Mouse (Mus musculus) left cerebral cortex, adult 8-10 months (tissue): Measurements from ENCODE around the gene Gm10406. TPM values are rescaled to one million over a fixed set of nuclear protein-coding genes. Genes with fewer than 3 reads are reported as not detected.
"Not testable (repeated sequence)": the region's sequence is repeated elsewhere in the genome, so short reads cannot be mapped to it uniquely, and the experiment has no call there.

Source experiments
- DNase-seq, 2 experiments: peaks; one replicate each; pipeline ENCODE4 v3.0.0; 2022; ENCODE audit warnings: low spot score in 2 of 2
- total RNA-seq, 4 experiments: library from RNA; stranded (reverse); gene quantifications; 2 replicates each; pipeline ENCODE4 v1.2.4; 2022

The Gm10406 gene
- total RNA-seq = under 1 TPM; 0.44 to 0.84 (median 0.57) TPM

GRCm38 (mm10) chr14:7026781-7027749 lies at the start of gene Gm10406:
Gm10406 (minus strand) TSS chr14:7027449.
- DNase-seq = peak; percentile 5

GRCm38 (mm10) chr14:7044870-7045269 lies 17.6 kb upstream of the Gm10406 start, which contains the start of gene Gm3685:
Gm3685 (minus strand) TSS chr14:7044970.
- DNase-seq = not testable (repeated sequence)

GRCm38 (mm10) chr14:7026274-7026673 lies 975 bp downstream of the Gm10406 start:
- peak; percentile 1 to 4 for DNase-seq

- DNase-seq = not testable (repeated sequence)
Observed at GRCm38 (mm10) chr14:6973718-6974117, 53.5 kb downstream of the Gm10406 start, which contains the start of gene Gm6356. Gm6356 (minus strand) TSS chr14:6973818.

Other genes with a start within 250 kb of the Gm10406 start
- not detected for gene Gm3642, start 187.1 kb downstream of the Gm10406 start, total RNA-seq
- gene Gm3667, start 137.5 kb downstream of the Gm10406 start, total RNA-seq = 1 to 10 TPM; 1.4 to 2.0 (median 1.8) TPM
- gene Gm6356, start 53.6 kb downstream of the Gm10406 start, total RNA-seq = not detected
- gene Gm3685, start 17.5 kb upstream of the Gm10406 start, total RNA-seq = not detected
- 1 to 10 TPM; 1.5 to 3.6 (median 2.7) TPM for gene Gm3696, start 73.2 kb upstream of the Gm10406 start, total RNA-seq
- gene Gm6676, start 98.0 kb upstream of the Gm10406 start, total RNA-seq = not detected
- 1 to 10 TPM; 1.2 to 2.0 (median 1.6) TPM for gene Gm3512, start 147.1 kb upstream of the Gm10406 start, total RNA-seq
- not detected for gene Gm16434, start 167.1 kb upstream of the Gm10406 start, total RNA-seq
- gene Gm3727, start 237.3 kb upstream of the Gm10406 start, total RNA-seq = not detected